Mouse (Mus musculus) right cerebral cortex, postnatal 4 days (tissue): ENCODE measurements around the gene Zfp759.
"Not testable (repeated sequence)": the region's sequence is repeated elsewhere in the genome, so short reads cannot be mapped to it uniquely, and the experiment has no call there.

Experiments
- DNase-seq: peaks from one replicate; pipeline ENCODE4 v3.0.0-alpha.2; 2022

Gene Zfp759

DNA sequence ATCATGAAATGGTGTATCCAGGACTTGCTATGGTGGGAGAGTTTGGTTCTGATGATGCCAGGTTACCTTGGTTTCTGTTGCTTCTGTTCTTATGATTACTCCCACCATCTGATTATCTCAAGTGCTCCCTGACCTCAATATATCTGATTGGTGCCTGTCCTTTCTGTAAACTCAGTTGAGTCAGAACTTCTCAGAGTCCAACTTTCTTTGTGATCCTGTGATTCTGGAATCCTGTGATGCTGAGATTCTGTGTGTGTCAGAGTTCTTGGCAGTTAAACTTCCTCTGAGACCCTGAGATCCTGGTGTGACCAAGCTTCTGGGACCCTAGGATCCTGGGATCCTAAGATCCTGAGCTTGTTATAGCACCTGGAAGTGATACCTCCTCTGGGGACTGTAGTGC, at the start of gene Zfp759:
TSS of gene Zfp759 (plus strand) at position 301 of the 400 bp plus-strand sequence.
- DNase-seq, result not testable (repeated sequence)

DNA sequence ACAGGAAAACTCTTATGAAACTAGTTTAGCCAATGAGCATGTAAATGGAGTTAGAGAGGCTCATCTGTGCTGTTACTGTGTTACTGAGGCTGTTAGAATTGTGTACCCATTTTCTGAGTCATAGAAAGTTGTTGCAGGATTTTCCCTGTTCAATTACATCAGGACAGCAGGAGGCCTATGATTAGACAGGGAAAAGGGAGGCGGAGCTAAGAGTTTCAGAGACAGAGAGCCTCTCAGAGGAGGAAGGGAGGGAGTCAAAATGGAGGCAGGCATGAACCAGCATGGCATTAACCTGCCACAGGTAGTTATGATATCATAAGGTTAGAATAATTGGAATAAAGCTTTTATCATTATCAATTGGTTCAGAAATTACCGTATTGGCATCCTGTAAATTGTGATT, 48.7 kb upstream of the Zfp759 start:
- DNase-seq, result no peak

DNA sequence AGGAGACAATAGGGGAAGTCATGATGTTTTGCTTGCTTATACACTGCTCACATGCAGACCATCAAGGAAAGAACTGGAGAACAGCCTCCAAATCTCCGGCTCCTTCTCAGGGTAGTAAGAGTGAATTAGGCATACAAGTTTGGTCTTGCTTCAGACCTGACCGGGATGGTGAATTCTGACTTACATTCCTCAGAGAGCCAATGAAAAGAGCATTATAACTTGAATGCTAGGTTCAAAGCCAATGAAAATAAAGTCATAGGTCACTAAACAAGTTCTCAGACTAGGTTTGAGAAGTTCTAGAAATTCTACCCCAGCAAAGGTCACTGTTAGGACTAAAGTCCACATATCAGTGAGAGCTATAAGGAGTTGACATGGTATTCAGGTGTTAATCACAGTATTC, 44.2 kb upstream of the Zfp759 start:
- DNase-seq, result no peak

DNA sequence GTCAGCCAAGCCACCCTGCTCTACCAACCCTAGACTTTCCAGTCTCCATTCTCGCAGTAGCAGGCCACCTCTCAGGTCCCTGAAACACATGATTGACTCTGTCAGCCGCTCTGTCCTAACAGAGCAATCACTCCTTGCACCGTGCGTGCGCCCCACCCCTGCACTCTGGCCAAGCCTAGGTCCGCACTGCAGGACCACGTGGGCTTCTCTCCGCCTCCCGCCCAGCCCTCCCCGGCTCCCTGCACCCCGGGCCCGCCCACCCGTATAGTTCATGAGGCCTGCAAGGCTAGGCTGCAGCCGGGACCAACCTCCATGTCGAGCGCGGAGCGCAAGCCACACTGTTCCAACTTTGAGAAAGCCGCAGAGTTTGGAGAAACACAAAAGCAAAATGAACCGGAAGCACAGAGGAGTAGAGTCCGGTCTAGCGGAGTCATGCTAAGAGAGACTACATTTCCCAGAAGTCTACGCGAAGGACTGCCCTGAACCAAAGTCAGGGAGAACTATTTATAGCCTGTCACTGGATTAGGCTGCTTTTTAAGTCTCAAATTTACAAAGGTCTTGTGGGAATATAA, 40.2 kb upstream of the Zfp759 start:
- DNase-seq, result peak; percentile 58

DNA sequence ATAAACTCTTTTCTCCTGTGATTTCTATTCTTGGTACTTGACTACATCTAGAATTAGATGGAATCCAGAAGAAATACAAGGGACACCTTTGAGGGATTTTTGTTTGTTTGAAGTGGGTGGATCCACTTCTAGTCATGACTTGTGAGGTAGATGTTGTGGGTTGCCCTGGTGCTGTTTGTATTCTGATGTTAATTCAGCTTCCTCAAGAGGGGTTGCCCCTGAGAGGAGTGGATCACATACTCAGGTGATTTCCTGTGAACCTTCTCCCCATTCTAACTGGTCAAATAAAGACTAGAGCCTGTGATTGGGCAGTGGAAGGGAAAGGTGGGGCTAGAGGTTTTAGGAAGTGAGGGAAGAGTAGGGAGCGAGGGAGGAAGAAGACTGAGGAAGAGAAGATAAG, 39.5 kb upstream of the Zfp759 start:
- DNase-seq, result no peak

DNA sequence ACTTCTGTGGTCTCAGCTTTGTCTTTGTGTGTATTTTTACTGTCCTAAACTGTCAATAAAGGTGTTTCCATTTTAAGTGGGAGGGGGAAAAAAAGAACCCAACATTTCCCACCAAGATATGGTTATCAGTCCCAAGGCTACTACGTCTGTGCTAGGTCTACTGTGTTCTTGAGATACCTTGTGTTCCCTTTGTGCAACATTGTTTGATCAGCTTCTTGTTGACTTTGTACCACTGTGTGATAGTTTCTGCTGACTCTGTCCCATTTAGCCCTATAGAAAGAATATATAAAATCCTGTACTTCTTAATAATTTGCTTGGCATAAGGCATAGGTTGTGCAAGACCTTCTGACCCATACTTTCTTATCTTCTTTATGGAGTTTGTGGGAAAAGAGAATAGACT, 31.3 kb upstream of the Zfp759 start:
- DNase-seq, result no peak

DNA sequence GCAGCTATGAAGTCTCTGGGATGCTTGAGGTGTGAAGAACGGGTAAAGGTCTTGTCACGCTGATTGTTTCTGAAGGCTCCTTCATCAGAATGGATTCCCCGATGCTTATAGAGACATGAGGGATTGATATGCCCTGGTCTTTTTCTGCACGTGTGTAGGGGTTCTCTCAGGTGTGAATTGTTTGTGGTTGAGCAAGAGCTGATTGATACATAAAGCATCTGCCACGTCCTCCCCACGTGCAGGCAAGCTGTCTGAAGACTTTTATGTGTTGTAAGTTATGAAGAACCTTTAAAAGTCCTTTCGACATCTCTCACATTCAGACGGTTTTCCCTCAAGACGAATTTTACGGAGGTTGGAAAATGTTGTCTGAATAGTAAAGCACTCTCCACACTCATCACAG, 23.6 kb upstream of the Zfp759 start, which contains the start of gene Zfp708:
TSS of gene Zfp708 (minus strand) at position 101 of the 400 bp plus-strand sequence.
- DNase-seq, result no peak

DNA sequence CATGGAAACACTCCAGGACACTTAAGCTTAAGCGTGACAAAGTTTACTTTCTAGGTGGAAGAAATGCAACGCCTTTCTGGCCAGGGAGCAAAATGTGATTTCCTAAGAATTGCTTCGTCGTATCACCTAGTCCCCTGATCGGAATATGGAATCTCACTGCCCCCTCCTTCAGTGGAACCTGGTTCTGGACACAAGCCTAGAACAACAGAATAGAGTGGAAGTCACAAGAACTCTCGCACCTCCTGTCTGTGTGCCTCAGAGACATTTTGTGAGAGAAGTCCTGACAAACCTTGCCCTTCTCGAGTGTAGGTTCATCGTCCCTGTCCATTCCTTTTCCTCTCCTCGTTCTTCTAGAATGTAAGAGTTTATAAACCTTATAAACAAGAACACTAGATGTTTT, 13.8 kb upstream of the Zfp759 start:
- DNase-seq, result no peak

DNA sequence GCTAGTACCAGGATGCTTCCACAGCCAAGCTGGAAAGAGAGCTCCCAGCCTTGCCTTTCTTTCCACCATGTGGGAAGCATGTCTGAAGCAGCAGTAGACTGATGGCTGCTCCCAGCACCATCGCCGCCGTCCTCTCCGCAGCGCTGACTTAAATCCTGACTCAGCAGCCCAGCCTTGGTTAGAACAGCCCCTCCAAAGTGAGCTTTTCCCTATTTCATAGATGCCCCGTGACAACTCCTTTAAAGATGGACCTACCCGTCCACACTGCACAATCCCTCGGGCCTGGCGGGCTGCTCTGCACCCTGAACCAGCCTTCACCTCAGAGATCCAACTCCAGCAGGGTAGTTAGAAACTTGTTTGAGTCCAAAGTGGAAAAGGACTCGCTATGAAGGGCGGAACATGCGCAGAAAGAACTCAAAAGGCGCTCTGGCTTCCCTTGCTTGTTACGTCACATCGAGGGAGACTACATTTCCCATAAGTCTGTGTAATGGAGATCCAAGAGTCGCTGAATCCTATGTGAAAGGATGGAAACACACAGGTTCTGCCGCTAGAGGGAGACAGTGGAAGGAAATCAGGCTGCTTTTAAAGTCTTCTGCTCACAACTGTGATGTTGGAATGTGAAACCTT, 13.2 kb upstream of the Zfp759 start, which contains the start of gene Gm28557:
TSS of gene Gm28557 (minus strand) at position 411 of the 627 bp plus-strand sequence.
- peak; percentile 83 for DNase-seq

DNA sequence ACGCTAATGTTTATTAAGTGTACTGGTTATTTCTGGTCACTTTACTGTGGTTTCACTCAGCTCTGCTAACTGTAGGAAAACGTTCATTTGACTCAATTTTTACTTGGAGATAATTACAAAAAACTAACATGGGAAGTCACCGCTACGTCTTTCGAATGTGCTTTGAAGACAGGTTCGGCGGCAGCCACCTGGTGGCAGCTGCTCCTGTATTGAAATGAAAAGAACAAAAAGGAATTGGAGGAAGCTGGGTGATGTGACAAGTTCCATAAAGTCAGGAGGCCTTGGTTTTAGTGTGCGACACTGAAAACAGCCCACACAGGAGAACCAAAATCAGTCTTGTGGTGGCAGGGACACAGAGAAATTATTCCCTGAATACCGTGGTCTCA, 12.6 kb upstream of the Zfp759 start:
- peak; percentile 36 for DNase-seq

DNA sequence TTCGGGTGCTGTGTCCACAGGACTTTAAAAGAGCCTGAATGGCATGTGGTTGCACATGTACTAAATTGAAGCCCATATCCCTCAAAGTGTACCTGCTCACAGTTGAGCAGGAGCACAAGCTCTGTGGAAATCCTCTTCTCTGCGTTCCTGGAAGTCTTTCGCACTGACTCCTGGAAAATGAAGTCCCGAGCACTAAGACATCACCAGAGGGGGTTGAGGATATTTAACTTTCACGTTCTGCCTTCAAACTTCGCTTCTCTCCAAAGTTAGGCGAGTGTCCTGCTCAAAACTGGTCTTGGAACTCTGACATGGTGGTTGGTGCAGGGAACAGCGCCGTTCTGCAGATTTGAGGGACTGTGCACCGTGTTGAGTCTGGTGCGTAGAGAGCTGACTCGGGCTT, 9.4 kb upstream of the Zfp759 start:
- DNase-seq, result no peak

DNA sequence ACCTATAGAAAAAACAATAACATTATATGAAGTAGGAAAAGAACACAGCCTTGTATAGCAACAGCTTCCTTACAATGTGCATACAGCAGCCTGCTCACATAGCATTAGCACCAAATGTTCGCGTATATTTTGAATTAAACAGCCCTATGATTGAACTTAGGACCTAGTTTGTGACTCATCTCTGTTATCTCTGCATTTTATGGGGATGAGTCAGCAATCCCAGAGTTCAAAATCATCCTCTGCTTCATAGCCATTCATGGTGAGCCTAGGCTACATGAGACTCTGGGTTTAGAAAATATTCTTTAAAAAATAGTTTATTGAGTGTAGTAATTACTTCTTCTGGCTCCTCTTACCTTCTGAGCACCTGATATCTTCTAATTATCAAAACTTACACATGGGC, 8.2 kb upstream of the Zfp759 start:
- DNase-seq, result no peak

DNA sequence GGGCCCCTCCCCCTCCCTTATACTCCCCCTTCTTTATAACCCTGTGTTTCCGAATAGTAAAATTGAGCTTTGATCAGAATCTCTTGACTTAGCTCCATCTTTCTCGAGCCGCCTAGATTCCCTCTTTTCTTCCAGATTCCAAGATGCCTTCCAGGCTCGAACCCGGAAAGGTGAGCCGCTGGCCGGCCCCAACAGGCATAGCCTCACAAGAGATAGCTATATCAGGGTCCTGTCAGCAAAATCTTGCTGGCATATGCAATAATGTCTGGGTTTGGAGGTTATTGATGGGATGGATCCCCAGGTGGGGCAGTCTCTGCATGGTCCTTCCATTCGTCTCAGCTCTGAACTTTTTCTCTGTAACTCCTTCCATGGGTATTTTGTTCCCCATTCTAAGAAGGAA, 5.3 kb upstream of the Zfp759 start, which contains the start of gene Rslcan18:
TSS of gene Rslcan18 (minus strand) at position 101 of the 400 bp plus-strand sequence.
- not testable (repeated sequence) for DNase-seq

DNA sequence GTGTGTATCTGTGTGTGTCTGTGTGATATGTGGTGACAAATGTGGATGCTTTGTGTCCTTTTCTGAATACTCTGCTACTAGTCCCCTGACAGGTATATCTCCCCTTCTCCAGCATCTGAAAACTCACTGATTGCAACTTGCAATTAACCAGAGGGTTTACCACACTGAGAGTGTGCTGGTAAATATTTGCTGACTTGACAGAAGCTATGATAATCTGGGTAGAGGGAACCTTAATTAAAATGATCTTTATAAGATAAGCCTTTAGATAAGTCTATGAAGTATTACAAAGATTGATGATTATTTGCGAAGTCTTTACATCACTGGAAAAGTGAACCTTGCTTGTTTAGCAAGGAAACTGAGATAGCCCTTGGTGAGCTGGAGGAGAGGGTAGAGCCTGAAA, 3.0 kb downstream of the Zfp759 start:
- no peak for DNase-seq

DNA sequence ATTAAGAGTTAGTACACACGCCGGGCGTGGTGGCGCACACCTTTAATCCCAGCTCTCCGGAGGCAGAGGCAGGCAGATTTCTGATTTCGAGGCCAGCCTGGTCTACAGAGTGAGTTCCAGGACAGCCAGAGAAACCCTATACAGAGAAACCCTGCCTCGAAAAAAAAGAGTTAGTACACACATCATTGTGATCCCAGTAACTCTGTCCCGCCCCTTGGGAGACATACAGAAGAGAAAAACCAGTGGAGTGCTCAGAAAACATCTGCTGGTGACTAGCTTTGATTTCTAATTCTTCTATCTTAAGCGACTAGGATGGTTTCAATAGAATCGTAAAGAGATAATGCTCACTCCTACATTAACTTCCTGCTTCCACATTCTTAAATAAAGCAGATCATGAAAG, 6.0 kb downstream of the Zfp759 start:
- not testable (repeated sequence) for DNase-seq

DNA sequence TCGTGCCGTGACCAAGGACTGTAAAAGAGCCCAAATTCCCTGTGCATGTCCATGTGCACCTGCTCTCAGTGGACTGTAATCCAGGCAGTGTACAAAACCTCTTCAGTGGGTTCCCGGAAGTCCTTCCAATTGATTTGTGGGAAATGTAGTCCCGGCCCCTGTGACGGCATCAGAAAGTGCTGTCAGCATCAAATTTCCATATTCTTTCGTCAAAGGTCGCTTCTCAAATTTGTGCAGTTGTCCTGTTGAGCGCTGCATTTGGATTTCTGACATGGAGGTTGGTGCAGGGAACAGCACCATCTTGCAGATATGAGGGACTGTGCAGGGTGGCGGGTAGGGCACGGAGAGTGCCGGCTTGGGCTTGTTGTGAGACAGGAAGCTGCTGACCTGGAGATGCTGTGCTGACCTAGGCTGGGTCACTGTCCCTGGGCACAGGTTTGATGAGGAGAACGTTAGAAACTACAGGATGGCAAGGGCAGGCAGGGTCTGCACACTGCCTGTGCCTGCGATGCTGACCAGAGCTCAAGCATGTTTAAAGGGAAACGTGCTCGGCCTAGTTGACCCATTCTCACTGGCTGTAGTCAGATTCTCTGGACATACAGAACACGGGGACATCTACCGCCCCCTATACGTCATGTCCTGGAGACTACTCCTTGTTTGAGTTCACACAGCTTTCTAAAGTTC, 6.7 kb downstream of the Zfp759 start:
- peak; percentile 72 for DNase-seq

DNA sequence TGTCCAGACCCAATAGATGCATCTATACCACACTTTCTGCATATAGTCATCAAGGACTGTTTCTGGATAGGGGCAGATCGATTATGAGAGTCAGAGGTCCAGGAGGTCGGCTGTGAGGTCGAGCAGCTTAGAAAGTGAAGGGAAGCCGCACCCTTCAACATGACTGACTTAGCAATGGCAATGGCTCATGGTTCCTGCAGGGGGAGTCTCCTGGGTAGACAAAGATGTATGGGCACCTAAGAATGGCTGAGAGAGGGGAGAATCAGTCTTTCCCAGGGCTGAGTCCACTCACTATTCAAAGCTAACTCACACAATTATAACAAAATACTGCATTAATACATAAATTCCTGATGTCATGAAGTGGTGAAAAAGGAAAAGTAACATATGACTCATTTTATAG, 44.7 kb downstream of the Zfp759 start:
- not testable (repeated sequence) for DNase-seq

DNA sequence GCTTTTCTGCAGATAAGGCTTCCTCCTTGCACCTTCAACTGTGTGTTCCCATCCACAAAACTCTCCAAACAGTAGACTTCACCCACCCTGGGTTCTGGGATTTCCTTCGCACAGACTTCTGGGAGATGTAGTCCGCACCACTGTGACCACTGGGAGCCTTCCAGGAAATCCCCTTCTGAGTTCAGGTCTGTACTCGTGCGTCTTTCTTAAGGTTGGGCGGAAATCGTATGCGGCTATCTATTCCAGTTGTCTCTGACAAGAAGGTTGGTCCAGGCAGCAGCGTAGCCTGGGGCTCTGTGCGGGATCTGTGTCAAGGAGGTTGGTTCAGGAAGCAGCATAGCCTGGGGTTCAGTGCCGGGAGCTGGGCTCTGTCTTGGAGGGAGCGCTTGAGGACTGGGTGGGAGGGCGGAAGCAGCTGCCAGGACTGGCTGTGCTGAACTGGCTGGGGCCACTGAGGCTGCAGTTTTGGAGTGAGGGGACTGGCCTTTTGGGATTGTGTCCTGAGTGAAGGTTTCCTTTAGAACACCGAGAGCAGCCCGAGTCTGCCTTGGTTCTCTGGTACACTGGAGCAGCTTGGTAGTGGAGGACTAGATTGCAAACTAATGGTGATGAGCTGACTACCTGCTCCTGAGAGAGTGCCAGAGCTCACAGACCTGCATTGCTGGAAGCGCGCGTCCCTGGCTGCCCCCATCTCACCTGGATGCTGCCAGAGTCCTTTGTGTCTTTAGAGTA, 51.7 kb downstream of the Zfp759 start, which contains the start of gene Rsl1:
TSS of gene Rsl1 (plus strand) at position 192 of the 732 bp plus-strand sequence.
- peak; percentile 58 for DNase-seq

DNA sequence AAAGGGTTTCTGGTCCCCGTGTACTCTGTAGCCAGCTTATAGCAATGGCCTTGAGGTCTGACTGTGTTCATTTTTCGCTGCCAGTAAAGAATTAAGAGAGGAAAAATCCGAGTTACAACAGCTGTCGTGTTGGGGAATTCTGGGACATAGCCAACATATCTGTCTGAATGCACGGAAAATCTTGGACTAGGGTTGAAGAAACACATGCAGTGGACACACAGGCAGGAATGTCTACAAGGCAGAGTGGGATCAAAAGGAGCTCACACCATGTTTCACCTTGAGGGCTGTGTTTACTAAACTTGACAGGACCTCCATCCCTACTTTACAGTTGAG, 52.2 kb downstream of the Zfp759 start:
- no peak for DNase-seq
